8 mouse cellular contexts compared by ENCODE assay signal in genomic region chr1:180403694-180404606, GRCm38 (mm10).
A peak's percentile ranks its signal among the peaks of the same experiment; 100 is the strongest.
DNase-seq lines count a peak whose midpoint lies in the region; ATAC-seq and TF ChIP-seq lines count a peak whose summit lies in the region.

No protein-coding gene starts in this region.

- no peak for TF ChIP-seq CTCF in forebrain, postnatal 0 days (IDR thresholded peaks at IDR 0.05; ENCODE audit: low read depth)
- peak; percentile 1; the same call in 1 of the 2 replicates for TF ChIP-seq CTCF in intestine, postnatal 0 days (IDR thresholded peaks at IDR 0.05; ENCODE audit: low read depth)

- H3K27ac ChIP-seq in forebrain, postnatal 0 days (ENCODE audit: low read depth, low read length): 0 out of 2 replicates have a peak overlapping the region, but pooled peaks have one; percentile 35
- peak overlapping the region; percentile 74 for H3K27ac ChIP-seq in intestine, postnatal 0 days (ENCODE audit: low read depth, low read length)
- peak overlapping the region; percentile 52 for H3K27ac ChIP-seq in neural tube, embryonic 15.5 days (replicated peaks)

- ATAC-seq in forebrain, postnatal 0 days: no peak
- peak; percentile 44 for ATAC-seq in intestine, postnatal 0 days
- ATAC-seq in neural tube, embryonic 15.5 days (ENCODE audit: low FRiP score): no peak
- ATAC-seq in frontal cortex, adult (ENCODE audit: low TSS enrichment): no peak

- H3K4me1 ChIP-seq in forebrain, postnatal 0 days (ENCODE audit: insufficient read depth): peaks cover 7% of the 10 kb centered on the region; the same call in 1 of the 2 replicates
- H3K4me1 ChIP-seq in intestine, postnatal 0 days (replicated peaks; ENCODE audit: control insufficient read depth, insufficient read depth, low read length): peaks cover 22% of the 10 kb centered on the region
- peaks cover 28% of the 10 kb centered on the region for H3K4me1 ChIP-seq in neural tube, embryonic 15.5 days

- H3K9me3 ChIP-seq in forebrain, postnatal 0 days (ENCODE audit: low read length): no peaks in the 10 kb centered on the region
- H3K9me3 ChIP-seq in intestine, postnatal 0 days (ENCODE audit: control insufficient read depth): no peaks in the 10 kb centered on the region
- H3K9me3 ChIP-seq in neural tube, embryonic 15.5 days (replicated peaks): no peaks in the 10 kb centered on the region

- 75% methylated on average over 32 of the region's 32 CpGs for WGBS in forebrain, postnatal 0 days
- WGBS in intestine, postnatal 0 days: 19% methylated on average over 32 of the region's 32 CpGs
- WGBS in neural tube, embryonic 15.5 days: 78% methylated on average over 32 of the region's 32 CpGs

- H3K4me3 ChIP-seq in forebrain, postnatal 0 days (ENCODE audit: low read depth, low read length): no peak overlapping the region
- H3K4me3 ChIP-seq in intestine, postnatal 0 days (ENCODE audit: low read depth, low read length): peak overlapping the region; percentile 9; the same call in 1 of the 2 replicates
- H3K4me3 ChIP-seq in neural tube, embryonic 15.5 days (replicated peaks): no peak overlapping the region

- no peak overlapping the region for H3K4me2 ChIP-seq in forebrain, postnatal 0 days (ENCODE audit: low read depth)
- H3K4me2 ChIP-seq in intestine, postnatal 0 days (replicated peaks; ENCODE audit: low read depth): peak overlapping the region; percentile 53
- H3K4me2 ChIP-seq in neural tube, embryonic 15.5 days: no peak overlapping the region

- no peaks in the 10 kb centered on the region for H3K27me3 ChIP-seq in forebrain, postnatal 0 days (ENCODE audit: insufficient read depth, low read length)
- no peaks in the 10 kb centered on the region for H3K27me3 ChIP-seq in intestine, postnatal 0 days (replicated peaks; ENCODE audit: control insufficient read depth, insufficient read depth, low read length)
- no peaks in the 10 kb centered on the region for H3K27me3 ChIP-seq in neural tube, embryonic 15.5 days (replicated peaks)

- H3K36me3 ChIP-seq in forebrain, postnatal 0 days (ENCODE audit: insufficient read depth): no peaks in the 10 kb centered on the region
- no peaks in the 10 kb centered on the region for H3K36me3 ChIP-seq in intestine, postnatal 0 days (ENCODE audit: control insufficient read depth, insufficient read depth)
- no peaks in the 10 kb centered on the region for H3K36me3 ChIP-seq in neural tube, embryonic 15.5 days

- peak; percentile 93 for DNase-seq in CD4-positive helper T cell, adult 2 months (ENCODE audit: low read depth, low spot score)
- DNase-seq in T-cell, adult 2 months (ENCODE audit: low spot score): peak; percentile 94
- DNase-seq in forebrain, postnatal 0 days: no peak
- DNase-seq in lung, adult 18-20 months: peak; percentile 84 to 88
- no peak for DNase-seq in right cerebral cortex, postnatal 4 days

- H3K9ac ChIP-seq in forebrain, postnatal 0 days: no peak overlapping the region
- H3K9ac ChIP-seq in intestine, postnatal 0 days (ENCODE audit: low read depth, low read length): no peak overlapping the region; the same call in 1 of the 2 replicates
- H3K9ac ChIP-seq in neural tube, embryonic 15.5 days (replicated peaks): no peak overlapping the region

Comparison
In these comparisons a context has a peak if more than half of its experiments do, and no peak if none do; other contexts are left out.
1. DNase-seq: peak in CD4-positive helper T cell, adult 2 months (single experiment), T-cell, adult 2 months (single experiment) and lung, adult 18-20 months (2 of 2); none in forebrain, postnatal 0 days (single experiment) and right cerebral cortex, postnatal 4 days (single experiment).
2. Peak in every context shown above with its lines, with median percentiles within 50 percentile points of each other: H3K27ac ChIP-seq.